In the genomic region with DNA sequence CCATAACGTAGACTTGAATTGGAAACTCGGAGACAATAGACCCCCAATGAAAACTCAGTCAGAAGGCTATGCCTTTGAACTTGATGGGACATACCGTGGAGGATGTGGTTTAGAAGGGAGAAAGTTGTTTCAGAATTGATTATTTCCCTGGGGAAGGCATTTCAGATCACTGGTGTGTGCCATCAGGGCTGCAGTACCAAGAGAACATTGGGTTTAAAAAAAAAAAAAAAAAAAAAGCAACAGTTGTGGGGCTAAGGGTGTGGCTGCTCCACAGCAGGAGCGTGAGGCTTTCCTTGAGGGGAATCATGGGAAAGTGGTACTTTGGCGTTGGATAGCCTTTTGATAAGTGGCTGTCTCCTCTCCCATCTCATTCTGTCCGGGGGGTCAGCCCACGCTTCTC, we compare ENCODE assay signal across 24 mouse cellular contexts. TPM values are rescaled to one million over a fixed set of nuclear protein-coding genes. Genes with fewer than 3 reads are reported as not detected.
DNase-seq lines count a peak whose midpoint lies in the region; ATAC-seq and TF ChIP-seq lines count a peak whose summit lies in the region.
"Had no signal": no experiment of that assay in that cellular context is flagged by ENCODE, and none has a peak within 500 bp of the region (broad histone marks: within the 10 kb centered on the region; RNA-seq: fewer than 3 reads in every experiment).

No protein-coding gene starts in this region.

- no peak overlapping the region for H3K9ac ChIP-seq in ES-E14 (ENCODE audit: insufficient read depth, low read depth, low read length, poor library complexity, severe bottlenecking)
- no peak overlapping the region for H3K9ac ChIP-seq in midbrain, embryonic 15.5 days
- H3K9ac ChIP-seq: embryonic facial prominence, embryonic 12.5 days; forebrain, embryonic 13.5 days; forebrain, embryonic 15.5 days had no signal

- no peaks in the 10 kb centered on the region for H3K27me3 ChIP-seq in midbrain, embryonic 15.5 days (replicated peaks)
- H3K27me3 ChIP-seq: embryonic facial prominence, embryonic 12.5 days; forebrain, embryonic 13.5 days; forebrain, embryonic 15.5 days had no signal

- H3K4me1 ChIP-seq in ES-E14 (ENCODE audit: control insufficient read depth in 2 of 2, insufficient read depth in 2 of 2, low read length in 2 of 2, poor library complexity in 1 of 2) = no peaks in the 10 kb centered on the region
- H3K4me1 ChIP-seq in midbrain, embryonic 15.5 days = no peaks in the 10 kb centered on the region
- H3K4me1 ChIP-seq: forebrain, embryonic 13.5 days; forebrain, embryonic 15.5 days had no signal

- H3K4me3 ChIP-seq in ES-E14 (ENCODE audit: insufficient read depth in 1 of 2, low read depth in 1 of 2, low read length in 2 of 2, poor library complexity in 1 of 2, severe bottlenecking in 1 of 2) = no peak overlapping the region
- H3K4me3 ChIP-seq in midbrain, embryonic 15.5 days = no peak overlapping the region
- H3K4me3 ChIP-seq: embryonic facial prominence, embryonic 10.5 days; embryonic facial prominence, embryonic 12.5 days; forebrain, embryonic 13.5 days; forebrain, embryonic 15.5 days had no signal

- no peak for ATAC-seq in midbrain, embryonic 15.5 days (replicated peaks)
- ATAC-seq: forebrain, embryonic 13.5 days; forebrain, embryonic 15.5 days had no signal

- no peaks in the 10 kb centered on the region for H3K36me3 ChIP-seq in ES-E14 (ENCODE audit: control insufficient read depth, insufficient read depth, low read length, poor library complexity, severe bottlenecking)
- H3K36me3 ChIP-seq in midbrain, embryonic 15.5 days (replicated peaks) = no peaks in the 10 kb centered on the region
- H3K36me3 ChIP-seq: embryonic facial prominence, embryonic 10.5 days; embryonic facial prominence, embryonic 12.5 days; forebrain, embryonic 15.5 days had no signal

- in situ Hi-C loops in ES-E14 (cut with MboI; ENCODE audit: low sequenced_read_pairs in 2 of 2, unreplicated experiment in 2 of 2) = no loop called here

- no peak overlapping the region for H3K27ac ChIP-seq in ES-E14 (ENCODE audit: insufficient read depth, low read depth, low read length, poor library complexity, severe bottlenecking)
- H3K27ac ChIP-seq in midbrain, embryonic 15.5 days = no peak overlapping the region
- H3K27ac ChIP-seq: embryonic facial prominence, embryonic 10.5 days; embryonic facial prominence, embryonic 12.5 days; forebrain, embryonic 13.5 days; forebrain, embryonic 15.5 days had no signal

- 75% methylated on average over 7 of the region's 7 CpGs for WGBS in midbrain, embryonic 15.5 days

- DNase-seq in heart, adult 11 months = peak; percentile 49
- no peak for DNase-seq in heart, adult 8-10 months (ENCODE audit: low spot score)
- DNase-seq in ES-E14 (ENCODE audit: low read depth, low spot score) = peak; percentile 1
- peak; percentile 11 for DNase-seq in ZHBTc4 (ENCODE audit: low read depth, low spot score)
- DNase-seq in frontal cortex, postnatal 10 days (ENCODE audit: low spot score in 2 of 2) = no peak
- no peak for DNase-seq in kidney, postnatal 10 days
- DNase-seq: adrenal gland, adult 2 months; adrenal gland, postnatal 10 days; adrenal gland, postnatal 25 days; B cell, adult 2 months; cerebellum, adult 11-12 months; cerebellum, adult 2 months; cerebellum, adult 9-10 months; cerebellum, postnatal 10 days; cerebellum, postnatal 25 days had no signal

- H3K9me3 ChIP-seq in ES-E14 (ENCODE audit: control insufficient read depth, insufficient read depth, low read depth, low read length) = no peaks in the 10 kb centered on the region
- H3K9me3 ChIP-seq in midbrain, embryonic 15.5 days = no peaks in the 10 kb centered on the region
- H3K9me3 ChIP-seq: embryonic facial prominence, embryonic 10.5 days; embryonic facial prominence, embryonic 12.5 days; forebrain, embryonic 13.5 days; forebrain, embryonic 15.5 days had no signal

- H3K4me2 ChIP-seq in midbrain, embryonic 15.5 days = no peak overlapping the region
- H3K4me2 ChIP-seq: embryonic facial prominence, embryonic 12.5 days; forebrain, embryonic 13.5 days; forebrain, embryonic 15.5 days had no signal

TF ChIP-seq in ES-E14, 5 proteins besides CTCF, POLR2A, EP300 and RAD21:
- TF ChIP-seq ZNF384 (IDR thresholded peaks at IDR 0.05; ENCODE audit: low read depth, low read length) (peak; percentile 58; the same call in 1 of the 2 replicates), CHD2 (IDR thresholded peaks at IDR 0.05; ENCODE audit: low read depth, low read length) (no peak)

RNA-seq across cellular contexts. Expression of gene Pdcd1lg2, which starts 12.1 kb away (rescaled TPM):
- under 1 TPM in 1 of 4 experiments, not detected in 3; 0.31 TPM for total RNA-seq in heart, adult 8-10 months (2022)
- total RNA-seq in ES-E14 (2012; rRNA removed) = not detected in 2 replicates
- polyA plus RNA-seq in midbrain, embryonic 15.5 days (2015; fragmentation: Nextera tagmentation; extraction: Ambion mirVana) = 0.10 TPM in 1 of 2 replicates, not detected in the other
- total RNA-seq: adrenal gland, adult 2 months; adrenal gland, postnatal 10 days; adrenal gland, postnatal 25 days; adrenal gland, postnatal 4 days had no signal
- polyA plus RNA-seq: adrenal gland, adult 2 months; cerebellum, adult 2 months; cortical plate, adult 2 months; embryonic facial prominence, embryonic 10.5 days; embryonic facial prominence, embryonic 14.5 days; forebrain, embryonic 11.5 days; forebrain, embryonic 13.5 days; forebrain, embryonic 15.5 days had no signal

RNA-seq across cellular contexts. Expression of gene Cd274, which starts 55.5 kb away (rescaled TPM):
- total RNA-seq in heart, adult 8-10 months (2022) = 1 to 10 TPM; 3.0 to 3.6 (median 3.4) TPM
- 0.58 and 0.62 TPM in 2 replicates for total RNA-seq in ES-E14 (2012; rRNA removed)
- 0.77 and 0.83 TPM in 2 replicates for polyA plus RNA-seq in midbrain, embryonic 15.5 days (2015; fragmentation: Nextera tagmentation; extraction: Ambion mirVana)

RNA-seq across cellular contexts. Expression of gene Plgrkt, which starts 55.6 kb away (rescaled TPM):
- total RNA-seq in heart, adult 8-10 months (2022) = 10 to 100 TPM; 26.7 to 34.5 (median 28.7) TPM
- 13.6 and 15.7 TPM in 2 replicates for total RNA-seq in ES-E14 (2012; rRNA removed)
- 76.6 and 85.7 TPM in 2 replicates for polyA plus RNA-seq in midbrain, embryonic 15.5 days (2015; fragmentation: Nextera tagmentation; extraction: Ambion mirVana)

Comparison
In these comparisons a context has a peak if more than half of its experiments do, and no peak if none do; other contexts are left out.
1. DNase-seq: peak in heart, adult 11 months (single experiment), ES-E14 (single experiment) and ZHBTc4 (single experiment); none in heart, adult 8-10 months (single experiment), frontal cortex, postnatal 10 days (0 of 2) and kidney, postnatal 10 days (single experiment).